Mouse (Mus musculus): ENCODE measurements around the gene 2310022A10Rik. TPM values are rescaled to one million over a fixed set of nuclear protein-coding genes. Genes with fewer than 3 reads are reported as not detected.

The 2310022A10Rik gene
- polyA plus RNA-seq, 1 experiment from 2014 or later, result 9.0 TPM

- no peak overlapping the region for H3K27ac ChIP-seq (ENCODE audit: low read depth, low read length)
- 54% methylated on average over 8 of the region's 8 CpGs for WGBS
- no peaks in the 10 kb centered on the region for H3K4me1 ChIP-seq (replicated peaks; ENCODE audit: control insufficient read depth, insufficient read depth, low read length)
- TF ChIP-seq CTCF (IDR thresholded peaks at IDR 0.05; ENCODE audit: low read depth), result no peak
- ATAC-seq, result no peak
- H3K4me2 ChIP-seq (replicated peaks; ENCODE audit: low read depth), result no peak overlapping the region
- no peak overlapping the region for H3K9ac ChIP-seq (ENCODE audit: low read depth, low read length)
- H3K9me3 ChIP-seq (ENCODE audit: control insufficient read depth), result no peaks in the 10 kb centered on the region
- no peaks in the 10 kb centered on the region for H3K27me3 ChIP-seq (replicated peaks; ENCODE audit: control insufficient read depth, insufficient read depth, low read length)
- peaks cover 50% of the 10 kb centered on the region for H3K36me3 ChIP-seq (ENCODE audit: control insufficient read depth, insufficient read depth)
- H3K4me3 ChIP-seq (ENCODE audit: low read depth, low read length), result no peak overlapping the region
These were observed 7.4 kb downstream of the 2310022A10Rik start for GRCm38 (mm10) chr7:27560291-27560887.

- no peaks in the 10 kb centered on the region for H3K27me3 ChIP-seq (replicated peaks; ENCODE audit: control insufficient read depth, insufficient read depth, low read length)
- no peak overlapping the region for H3K27ac ChIP-seq (ENCODE audit: low read depth, low read length)
- H3K36me3 ChIP-seq (ENCODE audit: control insufficient read depth, insufficient read depth), result peaks cover 55% of the 10 kb centered on the region
- H3K4me1 ChIP-seq (replicated peaks; ENCODE audit: control insufficient read depth, insufficient read depth, low read length), result no peaks in the 10 kb centered on the region
- no peak overlapping the region for H3K9ac ChIP-seq (ENCODE audit: low read depth, low read length)
- no peak overlapping the region for H3K4me3 ChIP-seq (ENCODE audit: low read depth, low read length)
- no peaks in the 10 kb centered on the region for H3K9me3 ChIP-seq (ENCODE audit: control insufficient read depth)
- H3K4me2 ChIP-seq (replicated peaks; ENCODE audit: low read depth), result no peak overlapping the region
- no peak for TF ChIP-seq CTCF (IDR thresholded peaks at IDR 0.05; ENCODE audit: low read depth)
- WGBS, result 58% methylated on average over 1 of the region's 1 CpGs
- no peak for ATAC-seq
These were observed 7.9 kb downstream of the 2310022A10Rik start for GRCm38 (mm10) chr7:27560978-27561377.

- H3K4me3 ChIP-seq (ENCODE audit: low read depth, low read length), result no peak overlapping the region
- WGBS, result 79% methylated on average over 5 of the region's 5 CpGs
- H3K27ac ChIP-seq (ENCODE audit: low read depth, low read length), result no peak overlapping the region
- H3K9me3 ChIP-seq (ENCODE audit: control insufficient read depth), result no peaks in the 10 kb centered on the region
- no peak for ATAC-seq
- peaks cover 57% of the 10 kb centered on the region for H3K36me3 ChIP-seq (ENCODE audit: control insufficient read depth, insufficient read depth)
- no peaks in the 10 kb centered on the region for H3K27me3 ChIP-seq (replicated peaks; ENCODE audit: control insufficient read depth, insufficient read depth, low read length)
- H3K4me2 ChIP-seq (replicated peaks; ENCODE audit: low read depth), result no peak overlapping the region
- no peak for TF ChIP-seq CTCF (IDR thresholded peaks at IDR 0.05; ENCODE audit: low read depth)
- no peaks in the 10 kb centered on the region for H3K4me1 ChIP-seq (replicated peaks; ENCODE audit: control insufficient read depth, insufficient read depth, low read length)
- no peak overlapping the region for H3K9ac ChIP-seq (ENCODE audit: low read depth, low read length)
These were observed 16.7 kb downstream of the 2310022A10Rik start for GRCm38 (mm10) chr7:27569580-27570224.

GRCm38 (mm10) chr7:27572133-27572532 lies 19.1 kb downstream of the 2310022A10Rik start:
- WGBS, result 82% methylated on average over 4 of the region's 4 CpGs
- peaks cover 60% of the 10 kb centered on the region for H3K36me3 ChIP-seq (ENCODE audit: control insufficient read depth, insufficient read depth)
- H3K4me1 ChIP-seq (replicated peaks; ENCODE audit: control insufficient read depth, insufficient read depth, low read length), result no peaks in the 10 kb centered on the region

GRCm38 (mm10) chr7:27574124-27574880 lies 21.3 kb downstream of the 2310022A10Rik start:
- Histone ChIP-seq H3K27me3 (replicated peaks; ENCODE audit: control insufficient read depth, insufficient read depth, low read length) (no peaks in the 10 kb centered on the region), H3K9ac (ENCODE audit: low read depth, low read length) (no peak overlapping the region), H3K27ac (ENCODE audit: low read depth, low read length) (no peak overlapping the region), H3K36me3 (ENCODE audit: control insufficient read depth, insufficient read depth) (peaks cover 54% of the 10 kb centered on the region), H3K9me3 (ENCODE audit: control insufficient read depth) (no peaks in the 10 kb centered on the region), H3K4me1 (replicated peaks; ENCODE audit: control insufficient read depth, insufficient read depth, low read length) (no peaks in the 10 kb centered on the region), H3K4me2 (replicated peaks; ENCODE audit: low read depth) (no peak overlapping the region), H3K4me3 (ENCODE audit: low read depth, low read length) (no peak overlapping the region)
- 91% methylated on average over 14 of the region's 14 CpGs for WGBS
- no peak for TF ChIP-seq CTCF (IDR thresholded peaks at IDR 0.05; ENCODE audit: low read depth)
- no peak for ATAC-seq

More at GRCm38 (mm10) chr7:27572133-27572532, 19.1 kb downstream of the 2310022A10Rik start:
- no peak for TF ChIP-seq CTCF (IDR thresholded peaks at IDR 0.05; ENCODE audit: low read depth)
- Histone ChIP-seq H3K4me3 (ENCODE audit: low read depth, low read length) (no peak overlapping the region), H3K27me3 (replicated peaks; ENCODE audit: control insufficient read depth, insufficient read depth, low read length) (no peaks in the 10 kb centered on the region), H3K4me2 (replicated peaks; ENCODE audit: low read depth) (no peak overlapping the region), H3K27ac (ENCODE audit: low read depth, low read length) (no peak overlapping the region), H3K9me3 (ENCODE audit: control insufficient read depth) (no peaks in the 10 kb centered on the region), H3K9ac (ENCODE audit: low read depth, low read length) (no peak overlapping the region)
- ATAC-seq, result no peak

GRCm38 (mm10) chr7:27576914-27577313 lies 23.9 kb downstream of the 2310022A10Rik start:
- Histone ChIP-seq H3K27me3 (replicated peaks; ENCODE audit: control insufficient read depth, insufficient read depth, low read length) (no peaks in the 10 kb centered on the region), H3K9ac (ENCODE audit: low read depth, low read length) (no peak overlapping the region), H3K4me1 (replicated peaks; ENCODE audit: control insufficient read depth, insufficient read depth, low read length) (no peaks in the 10 kb centered on the region), H3K9me3 (ENCODE audit: control insufficient read depth) (no peaks in the 10 kb centered on the region), H3K4me3 (ENCODE audit: low read depth, low read length) (no peak overlapping the region), H3K36me3 (ENCODE audit: control insufficient read depth, insufficient read depth) (peaks cover 68% of the 10 kb centered on the region), H3K4me2 (replicated peaks; ENCODE audit: low read depth) (no peak overlapping the region), H3K27ac (ENCODE audit: low read depth, low read length) (no peak overlapping the region)
- 70% methylated on average over 6 of the region's 6 CpGs for WGBS
- TF ChIP-seq CTCF (IDR thresholded peaks at IDR 0.05; ENCODE audit: low read depth), result peak; percentile 76
- 0 out of 2 replicates have a peak, but pooled peaks have one; percentile 39 for ATAC-seq
